Mouse (Mus musculus): Measurements from ENCODE around the gene Zc3h12a.

GRCm38 (mm10) chr4:125114638-125115037, 13.0 kb downstream of the Zc3h12a start:
- no peak for TF ChIP-seq POLR2A (IDR thresholded peaks at IDR 0.05; ENCODE audit: insufficient read depth, low read length)
- TF ChIP-seq CTCF (IDR thresholded peaks at IDR 0.05; ENCODE audit: low read depth, low read length) = peak; percentile 82
- no peak for TF ChIP-seq EP300 (IDR thresholded peaks at IDR 0.05; ENCODE audit: insufficient read depth, low read depth, low read length)
